Mouse (Mus musculus): ENCODE data around the gene Cdkl3.

DNA sequence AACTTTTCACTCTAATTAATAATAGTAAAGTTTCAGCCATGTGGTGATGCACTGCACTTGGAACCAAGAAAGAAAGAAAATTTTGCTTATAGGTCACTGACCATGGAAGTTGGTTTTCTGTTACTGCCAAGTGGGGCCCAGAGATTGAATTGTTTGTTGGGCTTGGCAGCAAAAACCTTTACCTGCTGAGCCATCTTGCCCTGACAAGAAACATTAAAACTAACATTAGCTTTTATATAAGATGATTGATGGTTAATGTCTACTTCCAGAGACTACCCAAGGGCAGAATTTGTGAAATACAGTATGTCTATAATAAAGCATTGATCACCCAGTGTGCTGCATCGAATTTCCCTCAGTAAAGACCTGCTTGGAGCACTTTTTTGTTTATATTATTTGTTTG, 102.4 kb downstream of the Cdkl3 start:
- no peak for TF ChIP-seq CTCF (IDR thresholded peaks at IDR 0.05; ENCODE audit: extremely low read depth, insufficient read depth, low read length)
- TF ChIP-seq POLR2A (IDR thresholded peaks at IDR 0.05; ENCODE audit: extremely low read depth, insufficient read depth, low read length), result no peak

All from cortical plate, adult 2 months (tissue).